Mouse (Mus musculus) cerebellum, adult 11-12 months (tissue): Measurements from ENCODE around the gene Dmac1.
"Not testable (repeated sequence)": the region's sequence is repeated elsewhere in the genome, so short reads cannot be mapped to it uniquely, and the experiment has no call there.

Experiments used
- DNase-seq: peaks from one replicate; pipeline ENCODE4 v3.0.0; 2022

Dmac1 gene

GRCm38 (mm10) chr4:75278197-75279175 is at the start of gene Dmac1:
TSS of gene Dmac1 (minus strand) at chr4:75278305.
- peak; percentile 90 for DNase-seq

DNA sequence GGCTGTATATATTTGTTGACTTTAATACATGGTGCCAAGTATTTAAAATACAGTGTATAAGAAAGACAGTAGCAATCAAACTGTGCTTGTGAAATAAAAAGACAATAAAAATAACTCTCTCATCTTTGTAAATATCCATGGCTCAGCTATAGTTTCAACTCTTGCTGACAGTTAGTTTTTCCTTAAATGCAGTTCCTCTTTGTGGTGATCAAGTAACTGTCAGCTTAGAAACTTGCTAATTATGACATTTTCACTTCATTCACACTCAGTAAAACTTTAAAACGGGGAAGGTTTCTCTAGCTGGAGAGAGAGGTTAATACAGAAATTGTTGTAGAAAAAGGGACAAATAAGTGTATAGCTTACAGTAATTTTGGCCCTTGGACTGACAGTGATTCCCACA is 37.3 kb upstream of the Dmac1 start:
- DNase-seq = no peak

DNA sequence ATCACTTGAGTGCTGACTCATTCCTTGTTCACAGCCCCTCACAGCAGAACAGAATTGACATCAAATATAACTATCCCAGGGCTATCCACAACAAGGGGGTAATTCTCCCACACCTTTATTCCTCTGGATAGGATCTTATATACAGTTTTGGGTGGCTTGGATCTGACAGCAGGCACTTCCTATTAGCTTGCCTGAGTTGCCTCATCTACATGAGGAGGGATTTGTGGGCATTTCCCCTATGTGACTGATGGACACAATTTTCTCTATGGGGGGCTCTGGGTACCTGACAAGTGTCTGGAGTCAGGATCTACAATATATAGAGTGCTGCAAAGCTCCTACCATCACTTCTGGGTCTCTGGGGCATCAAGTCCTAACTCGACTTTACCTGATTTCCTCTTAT is 36.9 kb upstream of the Dmac1 start:
- no peak for DNase-seq

DNA sequence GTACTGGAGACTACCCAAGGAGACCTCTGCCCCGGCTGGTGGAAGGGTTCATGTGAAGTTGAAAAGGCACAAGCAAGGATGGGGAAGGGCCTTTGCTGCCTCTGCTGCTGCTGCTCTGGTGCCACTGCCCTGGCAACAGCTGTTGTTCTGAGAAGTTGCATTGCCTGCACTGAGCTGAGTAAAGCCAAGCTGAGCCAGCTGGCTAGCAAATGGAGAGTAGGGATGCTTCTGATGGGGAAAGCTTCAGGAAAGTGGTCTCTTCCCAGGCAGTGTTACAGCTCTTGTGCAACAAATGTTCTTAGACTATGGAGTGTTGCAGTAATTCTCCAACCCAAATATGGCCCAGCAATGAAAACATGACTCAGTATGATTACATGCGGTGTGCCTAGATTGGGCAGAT is 33.8 kb upstream of the Dmac1 start:
- no peak for DNase-seq

GRCm38 (mm10) chr4:75311305-75311704 is 33.2 kb upstream of the Dmac1 start:
- DNase-seq = no peak

DNA sequence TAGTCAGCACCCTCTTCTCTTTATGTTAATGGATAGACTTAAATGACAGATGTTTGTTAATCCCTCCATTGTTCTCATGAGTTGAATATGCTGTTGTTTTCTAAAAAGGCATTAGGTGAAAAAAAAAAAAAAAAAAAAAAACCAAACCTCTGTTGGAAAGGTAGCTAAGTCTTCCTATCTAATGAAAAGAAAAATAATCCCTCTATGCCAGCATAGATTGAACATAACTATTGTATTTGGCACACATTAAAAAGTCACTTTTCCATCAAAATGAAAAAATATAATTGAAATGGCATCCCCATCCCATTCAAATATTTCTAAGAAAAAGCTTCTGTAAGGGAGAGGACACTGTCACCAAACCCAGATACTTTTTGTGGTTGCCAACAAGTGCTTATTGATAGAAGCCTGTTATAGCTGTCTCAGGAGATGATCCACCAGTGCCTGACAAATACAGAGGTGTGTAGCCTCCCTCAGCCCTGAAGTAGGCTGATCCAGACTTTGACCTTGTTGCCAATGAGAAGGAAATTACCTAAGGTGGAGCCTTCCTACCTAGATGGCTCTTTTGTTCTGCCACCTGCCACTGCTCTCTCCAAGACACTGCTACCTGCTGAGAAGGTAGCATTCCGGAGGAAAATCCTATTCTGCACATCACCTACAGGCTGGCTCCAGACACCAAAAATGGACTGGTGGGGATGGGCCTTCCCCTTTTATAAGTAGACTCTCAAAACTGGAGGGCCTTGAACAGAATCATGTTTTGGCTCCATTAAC is 22.3 kb upstream of the Dmac1 start:
- no peak for DNase-seq

- no peak for DNase-seq
These were observed 14.2 kb upstream of the Dmac1 start for GRCm38 (mm10) chr4:75292315-75292714.

GRCm38 (mm10) chr4:75291142-75291541 is 13.0 kb upstream of the Dmac1 start:
- DNase-seq = no peak

DNA sequence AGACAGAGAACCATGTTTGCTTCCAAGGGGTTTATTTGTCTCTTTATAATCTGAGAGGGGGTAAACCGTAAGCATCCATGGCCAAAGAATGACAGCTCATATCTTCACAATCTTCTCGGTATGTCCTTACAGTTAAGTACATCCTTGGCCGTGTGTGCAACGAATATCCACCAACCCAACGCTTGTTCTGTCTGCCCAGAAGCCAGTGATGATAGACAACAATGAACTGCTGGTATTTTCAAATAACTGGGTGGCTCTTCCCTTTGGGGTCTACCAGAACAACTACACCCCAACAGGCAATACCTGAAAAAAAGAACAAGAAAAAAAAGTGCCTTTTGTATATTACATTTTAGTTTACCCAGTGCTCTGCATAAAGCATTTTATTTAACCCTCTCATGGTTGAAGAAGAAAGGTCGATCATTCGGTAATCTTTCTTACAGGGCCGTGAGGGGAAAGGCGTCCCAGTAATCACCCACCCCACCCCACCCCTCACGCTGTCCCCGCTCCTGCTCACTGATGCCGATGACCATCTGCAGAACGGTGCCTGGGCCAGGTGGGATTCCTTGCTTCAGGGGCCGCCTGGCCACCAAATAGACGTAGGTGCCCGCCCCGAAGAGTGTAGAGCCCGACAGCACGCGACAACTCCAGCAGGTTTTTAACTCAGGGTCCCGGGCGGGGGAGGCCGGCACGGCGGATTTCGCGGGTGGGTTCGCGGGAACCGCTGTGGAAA is 473 bp downstream of the Dmac1 start:
- DNase-seq = no peak

DNA sequence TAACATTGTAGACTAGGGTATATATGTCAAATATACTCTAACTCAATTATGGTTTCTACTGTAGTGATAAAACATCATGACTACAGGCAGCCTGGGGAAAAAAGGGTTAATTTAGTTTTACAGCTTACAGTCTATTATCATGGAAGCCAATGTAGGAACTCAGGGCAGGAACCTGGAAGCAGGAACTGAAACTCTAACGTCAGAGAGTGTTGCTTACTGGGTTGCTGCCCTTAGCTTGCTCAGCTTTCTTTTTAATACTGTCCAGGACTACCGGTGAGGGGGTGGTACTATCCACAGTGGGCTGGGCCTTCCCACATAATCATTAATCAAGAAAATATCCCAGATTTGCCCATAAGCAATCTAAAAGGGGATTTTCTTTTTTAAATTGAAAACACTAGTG is 2.4 kb downstream of the Dmac1 start:
- no peak for DNase-seq

DNA sequence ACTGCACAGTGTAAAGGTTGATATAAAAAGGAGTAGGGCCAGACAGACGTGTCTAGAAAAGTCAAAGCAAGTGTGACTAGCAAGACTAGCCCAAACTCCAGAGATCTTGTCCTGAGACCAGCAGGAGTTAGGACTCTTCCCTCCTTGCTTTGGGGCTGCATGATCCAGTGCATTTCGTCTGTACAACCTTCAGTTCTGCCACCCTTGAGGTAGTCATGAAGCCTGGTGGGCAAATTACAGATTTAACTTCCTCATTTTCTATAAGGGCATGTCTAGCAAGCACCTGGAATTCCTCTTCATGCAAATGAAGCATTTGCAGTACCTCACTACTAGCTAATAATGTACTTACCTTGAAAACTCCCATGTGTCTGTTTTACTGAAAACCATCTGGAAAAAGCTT is 10.2 kb downstream of the Dmac1 start:
- DNase-seq = no peak

DNA sequence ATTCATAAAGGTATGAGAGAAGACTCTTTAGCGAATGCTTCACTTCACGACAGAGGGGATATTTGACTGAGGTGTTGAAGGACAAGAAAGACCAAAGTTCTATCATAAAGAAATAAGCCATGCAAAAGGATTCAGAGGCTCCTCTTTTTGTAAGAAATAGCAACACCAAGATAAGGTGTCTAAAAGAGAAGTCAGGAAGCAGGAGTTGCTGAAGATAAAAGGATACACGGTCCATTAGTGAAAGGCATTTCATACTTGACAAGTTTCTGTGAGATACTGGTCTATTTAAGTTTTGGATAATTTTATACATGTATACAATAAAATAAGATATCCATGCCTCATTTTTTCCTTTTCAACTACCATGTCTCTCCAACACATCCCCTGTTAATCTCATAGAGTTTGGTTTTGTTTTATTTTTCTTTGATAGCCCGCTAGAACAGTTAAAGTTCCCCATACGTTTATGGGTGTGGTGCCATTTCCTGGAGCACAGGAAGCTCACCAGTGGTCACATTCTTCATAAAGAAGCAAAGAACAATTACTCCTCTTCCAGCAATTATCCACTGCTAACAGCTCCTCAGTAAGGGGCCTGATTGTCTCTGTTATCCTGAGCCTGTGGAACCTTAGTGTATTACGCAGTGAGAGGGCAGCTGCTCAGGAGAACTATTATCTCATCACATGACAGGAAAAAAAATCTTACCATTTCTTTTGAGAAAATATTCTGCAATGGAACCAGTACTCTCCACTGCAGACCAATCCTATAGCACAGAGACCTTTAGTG is 11.1 kb downstream of the Dmac1 start:
- no peak for DNase-seq

GRCm38 (mm10) chr4:75264219-75264618 is 13.9 kb downstream of the Dmac1 start:
- DNase-seq = no peak

DNA sequence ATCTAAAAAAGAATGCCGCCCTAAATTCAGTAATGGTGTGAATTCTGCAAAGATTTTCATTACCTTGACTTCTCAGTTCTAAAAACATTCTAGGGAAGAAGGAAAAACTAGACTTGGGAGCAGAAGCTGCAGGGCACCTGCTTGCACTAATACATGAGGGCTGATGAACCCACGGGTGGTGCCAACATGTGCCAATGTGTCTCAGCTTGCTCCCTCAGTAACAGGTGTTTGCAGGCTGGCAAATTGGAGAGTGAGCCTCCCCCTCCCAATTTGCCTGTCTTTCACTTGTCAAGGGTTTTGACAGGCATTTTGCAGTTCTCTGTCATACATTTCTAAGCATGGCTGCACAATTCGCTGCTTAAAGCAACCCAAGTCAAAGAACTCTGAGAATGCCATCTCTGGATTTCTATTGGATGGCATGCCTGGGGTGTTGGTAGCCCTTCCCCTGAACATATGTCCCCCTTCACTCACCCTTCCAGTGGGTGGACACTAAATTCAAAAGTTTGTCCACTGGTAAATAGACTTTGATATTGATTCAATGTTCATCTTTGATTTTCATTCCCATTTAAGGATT is 14.5 kb downstream of the Dmac1 start:
- peak; percentile 19 for DNase-seq

GRCm38 (mm10) chr4:75262423-75262822 is 15.7 kb downstream of the Dmac1 start:
- DNase-seq = no peak

DNA sequence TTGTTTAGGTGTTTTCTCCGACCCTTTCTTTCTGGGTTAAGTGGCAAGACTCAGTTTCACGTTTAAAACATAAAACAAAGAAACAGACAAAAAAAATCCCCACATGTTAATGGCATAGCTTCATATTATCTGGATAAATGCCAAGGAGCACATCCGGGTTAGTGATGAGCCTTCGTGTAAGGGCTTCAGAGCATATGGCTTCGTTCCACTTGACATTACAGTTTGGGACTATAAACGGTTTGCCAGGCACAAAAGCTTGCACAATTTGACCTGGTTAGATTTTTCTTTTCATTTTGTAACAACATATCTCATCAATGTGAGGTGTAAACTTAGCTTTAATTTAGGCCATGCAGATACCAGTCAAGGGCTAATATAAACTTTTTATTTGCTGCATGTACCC is 17.9 kb downstream of the Dmac1 start:
- no peak for DNase-seq

DNA sequence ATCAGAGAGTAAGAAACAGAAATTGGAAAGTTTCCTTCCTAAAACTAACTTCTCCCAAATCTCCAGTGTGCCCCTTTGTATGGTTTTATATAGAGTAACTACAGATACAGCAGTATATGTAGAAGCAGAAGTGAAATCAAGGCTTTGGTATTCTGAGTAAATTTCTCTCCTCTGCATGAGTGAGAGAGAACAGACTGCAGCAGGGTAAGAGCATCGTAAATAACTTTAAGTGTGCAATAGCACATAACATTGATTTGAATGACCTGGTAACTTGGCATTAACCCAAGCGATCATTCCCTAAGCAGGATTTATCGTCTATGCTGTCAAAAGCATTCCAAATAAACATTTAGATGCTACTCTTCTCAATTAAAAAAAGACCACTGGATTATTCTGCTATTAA is 18.7 kb downstream of the Dmac1 start:
- DNase-seq = no peak

- DNase-seq = not testable (repeated sequence)
These were observed 43.5 kb downstream of the Dmac1 start for GRCm38 (mm10) chr4:75234602-75235001.
